Mouse (Mus musculus) neural tube, embryonic 13.5 days (tissue): ENCODE results near the gene Mrpl38. TPM values are rescaled to one million over a fixed set of nuclear protein-coding genes. Genes with fewer than 3 reads are reported as not detected.
"Not testable (repeated sequence)": the region's sequence is repeated elsewhere in the genome, so short reads cannot be mapped to it uniquely, and the experiment has no call there.

Experiments
- ATAC-seq: fragments of 200-750 bp; cut with Nextera tagmentation; 2 replicates; pipeline ENCODE4 v1.8.0; 2017; ENCODE audit warnings: low read depth, mild to moderate bottlenecking, moderate TSS enrichment, moderate library complexity
- H3K27ac ChIP-seq: fragments of 300-500 bp; sonication (generic); replicated peaks from 2 replicates; pipeline ENCODE4 v1.5.1; 2015; ENCODE audit warnings: moderate library complexity, mild to moderate bottlenecking, inconsistent platforms
- H3K27me3 ChIP-seq: fragments of 300-500 bp; sonication (generic); 2 replicates; pipeline ENCODE4 v1.6.1; 2015; ENCODE audit warnings: mild to moderate bottlenecking, inconsistent platforms
- H3K36me3 ChIP-seq: fragments of 300-500 bp; sonication (generic); 2 replicates; pipeline ENCODE4 v1.6.1; 2015; ENCODE audit warnings: mild to moderate bottlenecking, inconsistent platforms
- H3K4me1 ChIP-seq: fragments of 300-500 bp; sonication (generic); replicated peaks from 2 replicates; pipeline ENCODE4 v1.6.1; 2015; ENCODE audit warnings: inconsistent platforms
- H3K4me2 ChIP-seq: fragments of 300-500 bp; sonication (generic); 2 replicates; pipeline ENCODE4 v1.6.1; 2015; ENCODE audit warnings: inconsistent platforms, mild to moderate bottlenecking, moderate library complexity
- H3K4me3 ChIP-seq: fragments of 300-500 bp; sonication (generic); 2 replicates; pipeline ENCODE4 v1.5.1; 2015; ENCODE audit warnings: mild to moderate bottlenecking, inconsistent platforms
- H3K9ac ChIP-seq: fragments of 300-500 bp; sonication (generic); 2 replicates; pipeline ENCODE4 v1.6.1; 2015; ENCODE audit warnings: moderate library complexity, mild to moderate bottlenecking, inconsistent platforms
- H3K9me3 ChIP-seq: fragments of 300-500 bp; sonication (generic); 2 replicates; pipeline ENCODE4 v1.6.1; 2016; ENCODE audit warnings: inconsistent platforms
- WGBS: fragments of 180-500 bp; shearing (Covaris S2); methylation state at CpG from one replicate; pipeline ENCODE4 v1.1.7; 2015; 5-methylcytosine and 5-hydroxymethylcytosine counted together
- polyA plus RNA-seq: library from polyadenylated mRNA; unstranded; fragments of >200 nt; fragmentation: Nextera tagmentation; extraction: Ambion mirVana; gene quantifications from 2 replicates; pipeline ENCODE4 v1.2.1, GENCODE M21; 2015

Mrpl38 gene
- polyA plus RNA-seq, 1 experiment from 2014 or later: 78.3 TPM

DNA sequence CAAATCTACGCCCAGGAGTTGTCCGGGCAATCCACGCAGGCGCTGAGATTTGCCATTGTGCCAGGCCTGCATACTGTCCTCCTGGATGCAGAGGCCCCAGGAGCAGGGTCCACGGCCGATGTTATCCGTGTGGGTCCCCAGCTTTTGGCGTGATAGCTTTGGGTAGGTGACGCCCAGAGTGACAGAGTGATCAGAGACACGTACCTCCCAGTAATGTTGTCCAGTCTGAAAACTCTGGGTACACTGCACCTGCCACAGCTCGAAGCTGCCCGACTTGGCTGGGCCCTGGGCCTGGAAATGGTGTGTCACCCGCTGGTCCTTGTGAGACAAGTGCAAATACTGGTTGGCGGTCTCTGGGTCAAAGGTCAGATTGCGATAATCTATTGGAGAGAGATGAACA is 12.4 kb downstream of the Mrpl38 start:
- WGBS: 94% methylated on average over 15 of the region's 15 CpGs
- H3K9ac ChIP-seq: no peak overlapping the region
- H3K4me3 ChIP-seq: no peak overlapping the region
- H3K36me3 ChIP-seq: peaks cover 11% of the 10 kb centered on the region
- H3K4me2 ChIP-seq: no peak overlapping the region
- peaks cover 35% of the 10 kb centered on the region for H3K4me1 ChIP-seq
- no peak for ATAC-seq
- H3K27me3 ChIP-seq: no peaks in the 10 kb centered on the region
- H3K27ac ChIP-seq: no peak overlapping the region
- no peaks in the 10 kb centered on the region for H3K9me3 ChIP-seq

DNA sequence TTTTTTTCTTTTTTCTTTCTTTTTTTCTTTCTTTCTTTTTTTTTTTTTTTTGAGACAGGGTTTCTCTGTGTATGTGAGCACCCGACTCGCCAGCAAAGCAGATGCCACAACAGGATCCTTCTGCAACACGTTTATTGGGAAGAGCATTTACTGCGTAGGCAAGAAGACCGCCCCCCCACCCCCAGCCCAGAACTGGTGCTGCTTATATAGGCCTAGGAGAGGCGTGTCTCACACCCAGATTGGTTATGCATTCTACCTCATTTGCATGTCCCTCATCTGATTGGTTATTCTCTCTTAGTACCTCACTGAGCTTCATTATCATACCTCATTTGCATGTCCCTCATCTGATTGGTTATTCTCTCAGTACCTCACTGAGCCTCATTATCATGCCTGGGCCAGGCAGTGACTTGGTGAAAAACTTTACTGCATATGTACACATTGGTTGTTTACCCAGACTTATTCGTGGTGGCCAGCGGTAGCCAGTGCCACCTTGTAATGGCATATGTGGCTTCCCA is 16.9 kb downstream of the Mrpl38 start:
- ATAC-seq, H3K4me3 ChIP-seq, H3K4me2 ChIP-seq, H3K9ac ChIP-seq, H3K4me1 ChIP-seq, H3K27me3 ChIP-seq, H3K27ac ChIP-seq, H3K9me3 ChIP-seq: not testable (repeated sequence)
- 93% methylated on average over 8 of the region's 8 CpGs for WGBS
- H3K36me3 ChIP-seq: peaks cover 11% of the 10 kb centered on the region

DNA sequence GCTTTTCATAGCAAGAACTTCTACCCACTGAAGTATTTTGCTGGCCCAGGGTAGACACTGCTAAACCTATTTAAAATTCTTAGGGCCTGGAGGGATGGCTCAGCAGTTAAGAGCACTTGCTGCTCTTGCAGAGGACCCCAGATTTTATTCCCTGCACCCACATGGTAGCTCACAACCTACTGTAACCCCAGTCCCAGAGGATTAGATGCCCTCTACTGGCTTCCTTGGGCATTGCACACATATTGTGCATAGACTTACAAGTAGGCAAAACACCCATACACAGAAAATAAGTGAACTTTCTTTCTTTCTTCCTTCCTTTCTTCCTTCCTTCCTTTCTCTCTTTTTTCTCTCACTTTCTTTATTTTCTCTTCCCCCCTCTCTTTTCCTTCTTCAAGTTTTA is 20.8 kb downstream of the Mrpl38 start:
- H3K4me1 ChIP-seq: no peaks in the 10 kb centered on the region
- ATAC-seq: no peak

DNA sequence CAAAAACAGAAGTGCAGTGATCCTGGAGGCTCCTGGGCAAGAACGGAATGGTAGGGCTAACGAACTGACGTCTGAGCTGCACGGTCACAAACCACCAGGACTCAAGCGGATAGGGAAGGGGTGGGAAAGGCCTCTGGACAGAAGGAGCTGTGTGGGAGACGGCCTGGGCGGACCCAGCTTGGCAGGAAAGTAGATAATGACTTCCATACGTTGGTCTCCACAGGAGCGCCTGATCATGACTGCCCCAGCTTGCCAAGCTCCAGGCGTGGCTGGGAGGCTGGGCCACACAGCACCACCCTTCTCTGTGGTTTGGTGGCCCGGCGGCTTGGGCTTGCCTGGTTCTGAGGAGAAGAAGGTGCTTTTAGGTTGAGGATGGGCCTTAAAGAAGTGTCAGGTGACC is 21.4 kb downstream of the Mrpl38 start:
- no peak overlapping the region for H3K9ac ChIP-seq
- H3K27me3 ChIP-seq: no peaks in the 10 kb centered on the region
- H3K36me3 ChIP-seq: no peaks in the 10 kb centered on the region
- WGBS: 74% methylated on average over 12 of the region's 12 CpGs
- no peaks in the 10 kb centered on the region for H3K9me3 ChIP-seq
- H3K4me3 ChIP-seq: no peak overlapping the region
- H3K27ac ChIP-seq: no peak overlapping the region
- H3K4me1 ChIP-seq: no peaks in the 10 kb centered on the region
- H3K4me2 ChIP-seq: no peak overlapping the region
- no peak for ATAC-seq

More for the DNA sequence above, 20.8 kb downstream of the Mrpl38 start:
- H3K9me3 ChIP-seq: no peaks in the 10 kb centered on the region
- no peaks in the 10 kb centered on the region for H3K27me3 ChIP-seq
- no peak overlapping the region for H3K9ac ChIP-seq
- no peak overlapping the region for H3K4me2 ChIP-seq
- no peak overlapping the region for H3K27ac ChIP-seq
- no peak overlapping the region for H3K4me3 ChIP-seq
- H3K36me3 ChIP-seq: no peaks in the 10 kb centered on the region

DNA sequence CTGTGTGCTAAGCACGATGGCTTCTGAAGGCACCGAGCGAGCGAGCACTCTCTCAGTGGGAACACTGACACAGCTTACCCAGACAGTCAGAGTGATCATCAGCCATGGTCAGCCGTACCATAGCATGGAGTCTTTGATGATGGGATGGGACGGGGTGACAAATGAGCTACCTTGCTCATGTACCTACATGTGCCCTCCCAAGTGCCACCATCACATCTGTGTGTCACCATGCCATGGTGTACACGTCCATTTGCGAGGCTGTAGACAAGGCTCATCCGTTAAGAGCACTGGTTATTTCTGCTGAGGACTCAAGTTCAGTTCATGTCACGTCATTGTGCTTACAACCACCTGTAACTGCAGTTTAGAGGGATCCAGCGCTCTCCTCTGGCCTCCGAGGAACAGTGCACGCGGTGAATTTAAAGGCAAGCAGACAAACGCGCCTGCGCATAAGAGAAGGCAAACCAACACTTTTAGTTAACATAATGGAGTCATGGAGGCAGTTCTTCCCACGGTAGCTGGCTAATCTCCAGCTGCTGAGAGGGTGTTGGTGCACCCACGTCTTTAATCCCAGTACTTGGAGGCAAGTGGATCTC is 27.0 kb downstream of the Mrpl38 start:
- Histone ChIP-seq H3K9me3 (no peaks in the 10 kb centered on the region), H3K27me3 (peaks cover 54% of the 10 kb centered on the region), H3K36me3 (no peaks in the 10 kb centered on the region), H3K9ac (no peak overlapping the region), H3K4me3 (no peak overlapping the region), H3K4me1 (peaks cover 34% of the 10 kb centered on the region), H3K27ac (no peak overlapping the region), H3K4me2 (no peak overlapping the region)
- 85% methylated on average over 19 of the region's 19 CpGs for WGBS
- ATAC-seq: no peak

DNA sequence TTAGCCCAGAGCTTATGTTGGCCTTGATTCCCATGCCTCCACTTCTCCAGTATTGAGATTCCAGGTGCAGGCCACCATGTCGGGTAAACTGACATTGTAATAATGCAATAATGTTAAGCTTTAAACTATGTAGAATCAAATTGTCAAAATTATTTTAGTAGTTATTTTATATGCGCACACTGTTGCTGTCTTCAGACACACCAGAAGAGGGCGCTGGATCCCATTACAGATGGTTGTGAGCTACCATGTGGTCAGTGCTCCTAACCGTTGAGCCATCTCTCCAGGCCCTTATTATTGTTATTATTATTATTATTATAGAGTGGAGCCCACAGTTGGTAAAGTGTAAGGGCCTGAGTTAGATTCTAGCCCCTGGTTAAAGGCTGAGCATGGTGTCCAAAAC is 27.6 kb downstream of the Mrpl38 start:
- no peaks in the 10 kb centered on the region for H3K9me3 ChIP-seq
- no peak overlapping the region for H3K9ac ChIP-seq
- peaks cover 60% of the 10 kb centered on the region for H3K27me3 ChIP-seq

DNA sequence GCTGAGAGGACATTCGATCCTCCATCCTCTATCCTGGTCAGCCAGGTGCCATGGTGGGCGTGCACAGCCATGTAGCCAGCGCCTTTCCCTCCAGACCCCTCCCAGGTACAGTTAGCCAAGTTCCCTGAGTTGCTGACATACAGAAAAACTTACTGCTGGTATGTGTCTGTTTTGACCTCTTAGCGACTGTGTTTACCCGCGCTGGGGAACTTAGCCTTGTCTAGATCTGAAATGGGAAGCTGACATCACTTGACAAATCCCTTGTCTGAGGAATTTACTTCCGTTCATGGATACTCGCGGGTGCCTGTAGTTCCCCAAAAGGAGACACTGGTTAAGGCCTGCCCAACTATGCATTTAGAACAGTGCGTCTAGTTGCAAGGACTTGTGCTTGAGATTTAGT is 28.1 kb downstream of the Mrpl38 start:
- peaks cover 43% of the 10 kb centered on the region for H3K4me1 ChIP-seq
- no peak for ATAC-seq
- H3K9me3 ChIP-seq: no peaks in the 10 kb centered on the region
- H3K36me3 ChIP-seq: no peaks in the 10 kb centered on the region
- no peak overlapping the region for H3K27ac ChIP-seq
- peak overlapping the region; percentile 37; the same call in 1 of the 2 replicates for H3K4me3 ChIP-seq
- WGBS: 36% methylated on average over 10 of the region's 10 CpGs
- H3K4me2 ChIP-seq: peak overlapping the region; percentile 52
- H3K9ac ChIP-seq: no peak overlapping the region; the same call in 1 of the 2 replicates
- H3K27me3 ChIP-seq: peaks cover 65% of the 10 kb centered on the region

More for the DNA sequence above, 27.6 kb downstream of the Mrpl38 start:
- Histone ChIP-seq H3K36me3 (no peaks in the 10 kb centered on the region), H3K4me1 (peaks cover 40% of the 10 kb centered on the region), H3K4me3 (no peak overlapping the region), H3K4me2 (no peak overlapping the region), H3K27ac (no peak overlapping the region)
- 85% methylated on average over 4 of the region's 4 CpGs for WGBS
- ATAC-seq: no peak

DNA sequence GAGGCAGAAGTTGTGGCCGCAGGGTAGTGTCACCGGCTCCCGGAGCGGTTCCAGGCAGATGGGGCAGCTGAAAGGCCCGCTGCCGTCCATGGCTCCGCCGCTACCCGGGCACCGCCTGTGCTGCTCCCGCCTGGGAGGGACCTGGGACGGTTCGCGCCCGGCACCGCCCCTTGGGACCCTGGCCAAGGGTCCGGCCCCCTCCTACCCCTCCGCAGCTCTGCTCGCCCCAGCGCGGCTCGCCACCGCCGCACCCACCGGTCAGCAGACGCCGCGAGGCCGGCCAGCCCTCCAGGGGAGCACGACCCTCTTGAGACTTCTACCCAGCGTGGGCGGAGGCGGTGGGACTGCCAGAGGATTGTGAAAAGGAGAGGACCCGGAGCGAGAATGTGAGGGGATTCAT is 28.5 kb downstream of the Mrpl38 start:
- 4% methylated on average over 35 of the region's 35 CpGs for WGBS
- H3K27ac ChIP-seq: no peak overlapping the region
- no peaks in the 10 kb centered on the region for H3K36me3 ChIP-seq
- no peaks in the 10 kb centered on the region for H3K9me3 ChIP-seq
- H3K4me3 ChIP-seq: peak overlapping the region; percentile 37
- no peak for ATAC-seq
- H3K4me1 ChIP-seq: peaks cover 43% of the 10 kb centered on the region
- H3K4me2 ChIP-seq: peak overlapping the region; percentile 52
- peak overlapping the region; percentile 53 for H3K9ac ChIP-seq
- H3K27me3 ChIP-seq: peaks cover 68% of the 10 kb centered on the region

DNA sequence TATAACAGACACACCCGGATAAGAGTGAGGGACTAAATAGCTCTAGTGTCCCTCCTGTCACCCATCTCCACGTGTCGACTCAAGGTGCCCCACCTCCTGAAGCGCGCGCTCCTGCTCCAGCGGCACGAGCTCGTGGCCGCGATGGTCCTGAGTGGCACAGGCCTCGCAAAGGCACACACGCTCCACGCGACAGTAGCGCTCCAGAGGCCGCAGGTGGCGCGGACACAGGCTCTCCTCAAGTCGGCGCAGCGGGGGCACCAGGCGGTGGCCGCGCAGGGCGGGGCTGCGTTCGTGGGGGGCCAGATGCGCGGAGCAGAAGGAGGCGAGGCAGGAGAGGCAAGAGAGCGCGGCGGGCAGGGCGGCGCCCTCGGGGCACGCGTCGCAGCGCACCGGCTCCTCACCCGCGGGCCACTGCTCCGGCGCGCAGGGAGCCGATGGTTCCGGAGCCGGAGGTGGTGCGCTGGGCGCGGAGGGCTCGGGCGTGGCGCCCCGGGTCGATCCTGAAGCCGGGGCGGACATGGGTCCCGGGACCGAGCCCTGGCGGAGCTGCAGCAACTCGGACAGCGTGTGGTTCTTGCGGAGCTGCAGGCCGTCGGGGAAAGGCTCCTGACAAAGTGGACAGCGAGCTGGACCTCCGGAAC is 29.1 kb downstream of the Mrpl38 start:
- Histone ChIP-seq H3K9ac (peak overlapping the region; percentile 53), H3K36me3 (no peaks in the 10 kb centered on the region), H3K4me3 (peak overlapping the region; percentile 37), H3K27me3 (peaks cover 68% of the 10 kb centered on the region), H3K27ac (no peak overlapping the region), H3K9me3 (no peaks in the 10 kb centered on the region), H3K4me2 (peak overlapping the region; percentile 52), H3K4me1 (peaks cover 45% of the 10 kb centered on the region)
- 2% methylated on average over 54 of the region's 70 CpGs for WGBS
- ATAC-seq: no peak

DNA sequence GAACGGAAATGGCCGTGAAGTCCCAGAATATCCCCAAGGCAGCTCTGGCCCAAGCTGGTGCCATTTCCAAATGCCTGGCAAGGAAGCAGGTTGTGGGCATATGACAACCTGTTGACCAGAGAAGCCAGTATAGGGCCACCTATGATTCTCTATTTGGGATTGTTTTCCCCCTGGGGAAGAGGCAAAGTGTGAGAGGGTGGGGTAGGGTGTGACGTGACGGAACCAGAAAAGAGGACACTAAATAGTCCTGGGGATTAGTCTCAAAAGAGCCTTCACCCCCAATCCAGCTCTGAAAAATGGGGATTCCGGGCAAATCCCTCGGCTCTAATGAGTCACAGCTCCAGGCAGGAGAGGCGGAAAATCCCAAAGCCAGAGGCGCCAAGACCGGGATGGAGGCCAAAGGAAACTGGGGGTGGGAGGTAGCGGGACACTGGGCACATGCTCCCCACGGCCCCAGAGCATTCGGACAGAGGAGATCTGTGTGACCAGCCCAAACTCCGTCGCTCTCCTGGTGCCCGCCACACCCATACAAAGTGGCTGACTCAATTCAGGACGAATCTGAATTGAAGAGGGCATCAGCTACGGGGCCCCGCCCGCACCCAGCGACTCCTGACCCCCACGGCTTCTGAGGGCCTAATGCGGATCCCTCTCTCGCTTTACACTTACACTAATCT is 30.1 kb downstream of the Mrpl38 start:
- Histone ChIP-seq H3K36me3 (no peaks in the 10 kb centered on the region), H3K4me3 (peak overlapping the region; percentile 37), H3K27me3 (peaks cover 68% of the 10 kb centered on the region), H3K27ac (no peak overlapping the region), H3K4me1 (peaks cover 54% of the 10 kb centered on the region), H3K9ac (no peak overlapping the region), H3K9me3 (no peaks in the 10 kb centered on the region), H3K4me2 (peak overlapping the region; percentile 52)
- 4% methylated on average over 23 of the region's 23 CpGs for WGBS
- ATAC-seq: no peak

DNA sequence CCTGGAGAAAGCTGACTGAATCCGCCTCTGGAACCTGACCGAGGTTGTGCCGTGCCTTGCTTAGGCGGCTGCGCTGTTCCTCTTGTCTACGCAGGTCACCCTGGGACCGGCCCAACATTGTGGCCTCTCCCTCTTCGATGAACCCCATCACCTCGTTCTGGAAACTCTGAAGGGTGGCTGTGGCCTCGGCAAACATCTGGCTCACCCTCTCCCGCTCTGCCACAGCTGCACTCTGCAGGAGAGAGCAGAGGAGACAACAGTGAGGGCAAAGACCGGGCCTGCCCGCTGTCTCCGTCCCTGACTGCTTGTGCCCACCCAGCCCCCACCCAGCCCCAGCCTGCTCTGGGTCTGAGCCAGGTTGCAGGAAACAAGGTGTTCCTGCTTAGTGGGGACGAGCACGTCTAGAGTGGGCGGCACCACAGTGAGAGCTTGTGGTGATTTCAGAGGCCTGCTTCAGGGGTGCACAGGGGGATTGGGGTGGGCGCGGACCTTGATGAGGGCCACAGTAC is 30.8 kb downstream of the Mrpl38 start:
- Histone ChIP-seq H3K4me3 (0 out of 2 replicates have a peak overlapping the region, but pooled peaks have one; percentile 37), H3K27me3 (peaks cover 68% of the 10 kb centered on the region), H3K4me2 (peak overlapping the region; percentile 52), H3K4me1 (peaks cover 58% of the 10 kb centered on the region), H3K36me3 (no peaks in the 10 kb centered on the region), H3K9me3 (no peaks in the 10 kb centered on the region), H3K27ac (no peak overlapping the region), H3K9ac (peak overlapping the region; percentile 10; the same call in 1 of the 2 replicates)
- 14% methylated on average over 19 of the region's 19 CpGs for WGBS
- ATAC-seq: no peak
